Mouse (Mus musculus) heart, postnatal 0 days (tissue): ENCODE measurements at regions not wholly inside any gene's neighbourhood (a gene's known extent, or its start where the extent isn't known, plus 50 kb on each side); places are given as distances from the start of the nearest gene placed in this dataset.

ENCODE experiments used
- ATAC-seq: fragments of 200-750 bp; cut with Nextera tagmentation; 2 replicates; pipeline ENCODE4 v1.8.0; 2017; ENCODE audit warnings: low read depth, moderate number of reproducible peaks, moderate library complexity; ENCODE audit not compliant: insufficient read depth
- DNase-seq: peaks from one replicate; pipeline ENCODE4 v3.0.0-alpha.2; 2016; ENCODE audit warnings: low spot score
- H3K27ac ChIP-seq: fragments of 300-500 bp; sonication (generic); 2 replicates; pipeline ENCODE4 v1.5.1; 2014; ENCODE audit warnings: low read depth, mild to moderate bottlenecking
- H3K27me3 ChIP-seq: fragments of 300-500 bp; sonication (generic); 2 replicates; pipeline ENCODE4 v1.6.1; 2014; ENCODE audit warnings: low read length, mixed read lengths; ENCODE audit not compliant: control insufficient read depth, insufficient read depth
- H3K36me3 ChIP-seq: fragments of 300-500 bp; sonication (generic); replicated peaks from 2 replicates; pipeline ENCODE4 v1.6.1; 2014; ENCODE audit warnings: low read length, mixed read lengths; ENCODE audit not compliant: control insufficient read depth, insufficient read depth
- H3K4me1 ChIP-seq: fragments of 300-500 bp; sonication (generic); 2 replicates; pipeline ENCODE4 v1.6.1; 2014; ENCODE audit warnings: antibody characterized with exemption; ENCODE audit not compliant: control insufficient read depth, insufficient read depth
- H3K4me2 ChIP-seq: fragments of 300-500 bp; sonication (generic); 2 replicates; pipeline ENCODE4 v1.6.1; 2014; ENCODE audit warnings: low read depth, mild to moderate bottlenecking, low read length, moderate library complexity
- H3K4me3 ChIP-seq: fragments of 300-500 bp; sonication (generic); 2 replicates; pipeline ENCODE4 v1.5.1; 2014; ENCODE audit warnings: low read depth, low read length
- H3K9ac ChIP-seq: fragments of 300-500 bp; sonication (generic); replicated peaks from 2 replicates; pipeline ENCODE4 v1.6.1; 2014; ENCODE audit warnings: low read depth, low read length, mixed read lengths
- H3K9me3 ChIP-seq: fragments of 300-500 bp; sonication (generic); replicated peaks from 2 replicates; pipeline ENCODE4 v1.6.1; 2016; ENCODE audit warnings: low read length; ENCODE audit not compliant: control insufficient read depth
- CTCF ChIP-seq: IDR thresholded peaks from 2 replicates; pipeline ENCODE4 v1.5.1; 2016; ENCODE audit warnings: antibody characterized with exemption, control low read depth, low read depth
- EP300 ChIP-seq: IDR thresholded peaks from 2 replicates; pipeline ENCODE4 v1.6.1; 2016; ENCODE audit warnings: antibody characterized with exemption, low read depth
- WGBS: fragments of 180-500 bp; shearing (Covaris S2); extraction: QIAGEN DNeasy Blood & Tissue Kit; methylation state at CpG from one replicate; pipeline ENCODE4 v1.1.7; 2014; 5-methylcytosine and 5-hydroxymethylcytosine counted together

DNA sequence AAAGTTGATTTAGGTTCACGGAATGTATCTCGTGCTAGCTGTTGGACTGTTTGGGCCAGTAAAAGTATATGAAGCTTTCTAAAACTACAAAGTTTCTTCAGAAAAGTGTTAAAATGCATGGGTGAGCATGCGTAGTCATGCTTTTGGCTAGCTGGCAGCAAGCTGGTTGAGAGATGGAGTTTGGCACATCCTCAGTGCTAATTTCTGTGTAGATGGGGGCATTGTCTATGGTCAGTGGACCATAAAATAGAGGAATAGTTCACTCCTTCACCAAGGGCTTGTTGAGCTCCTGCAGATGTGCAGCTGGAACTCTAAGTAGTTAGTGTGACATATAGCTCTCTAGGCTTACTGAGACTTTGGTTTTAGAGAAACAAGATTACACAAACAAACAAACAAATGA lies 107.8 kb downstream of the Btc start:
- DNase-seq: no peak
- 86% methylated on average over 3 of the region's 3 CpGs for WGBS
- H3K4me2 ChIP-seq: no peak overlapping the region

DNA sequence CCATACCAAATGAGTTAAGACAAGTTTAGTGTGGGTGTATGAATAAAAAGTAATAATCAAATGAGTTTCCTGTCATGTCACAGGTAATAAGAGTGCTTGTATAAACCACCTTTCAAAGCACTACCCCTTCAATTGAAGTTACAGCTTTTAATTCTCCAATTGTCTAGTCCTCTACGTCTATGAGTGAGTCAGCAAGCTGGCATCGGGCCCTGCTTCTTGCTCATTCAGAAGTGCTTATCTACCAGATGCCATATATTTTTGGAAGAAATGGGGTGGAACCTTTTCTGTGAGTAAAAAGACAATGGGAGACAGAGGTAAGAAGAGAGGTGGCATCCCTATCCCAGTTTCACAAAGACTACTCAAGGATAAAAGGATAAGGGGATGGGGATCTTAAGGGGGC lies 105.7 kb downstream of the Btc start:
- no peaks in the 10 kb centered on the region for H3K27me3 ChIP-seq
- no peak for DNase-seq
- no peak for ATAC-seq
- H3K9ac ChIP-seq: no peak overlapping the region
- no peak overlapping the region for H3K4me3 ChIP-seq
- TF ChIP-seq EP300 (no peak), CTCF (no peak)
- no peaks in the 10 kb centered on the region for H3K9me3 ChIP-seq
- H3K4me2 ChIP-seq: no peak overlapping the region
- H3K36me3 ChIP-seq: no peaks in the 10 kb centered on the region
- no peaks in the 10 kb centered on the region for H3K4me1 ChIP-seq
- H3K27ac ChIP-seq: no peak overlapping the region
- WGBS: 54% methylated on average over 2 of the region's 2 CpGs

More for the DNA sequence above, 107.8 kb downstream of the Btc start:
- Histone ChIP-seq H3K9ac (no peak overlapping the region), H3K4me3 (no peak overlapping the region), H3K27me3 (no peaks in the 10 kb centered on the region), H3K4me1 (no peaks in the 10 kb centered on the region), H3K36me3 (no peaks in the 10 kb centered on the region), H3K9me3 (no peaks in the 10 kb centered on the region), H3K27ac (no peak overlapping the region)
- no peak for ATAC-seq
- TF ChIP-seq CTCF (no peak), EP300 (no peak)

DNA sequence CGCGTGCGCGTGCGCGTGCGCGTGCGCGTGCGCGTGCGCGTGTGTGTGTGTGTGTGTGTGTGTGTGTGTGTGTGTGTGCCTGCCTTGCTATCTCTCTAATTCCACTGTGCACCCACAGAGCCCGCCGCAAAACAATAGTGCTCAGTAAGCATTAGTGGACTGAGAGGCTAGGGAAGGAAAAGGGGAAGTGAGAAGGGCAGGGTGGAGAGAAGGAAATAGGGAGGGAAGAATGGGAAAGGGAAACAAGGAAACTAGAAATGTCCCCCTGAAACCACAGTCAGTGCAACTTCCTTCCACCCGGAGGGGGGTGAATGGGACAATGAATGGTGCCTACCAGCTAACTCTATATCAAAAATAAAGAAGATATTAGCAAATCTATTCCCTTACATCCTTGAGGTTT lies 100.7 kb downstream of the Btc start:
- no peak for TF ChIP-seq CTCF
- no peak for TF ChIP-seq EP300
- Histone ChIP-seq H3K27ac (no peak overlapping the region), H3K4me1 (no peaks in the 10 kb centered on the region), H3K4me2 (no peak overlapping the region), H3K4me3 (no peak overlapping the region), H3K9me3 (no peaks in the 10 kb centered on the region), H3K9ac (no peak overlapping the region), H3K27me3 (0 out of 2 replicates have a peak, but pooled peaks cover under 1% of the 10 kb centered on the region), H3K36me3 (no peaks in the 10 kb centered on the region)
- DNase-seq (no peak), ATAC-seq (no peak)
- WGBS: 88% methylated on average over 17 of the region's 17 CpGs

DNA sequence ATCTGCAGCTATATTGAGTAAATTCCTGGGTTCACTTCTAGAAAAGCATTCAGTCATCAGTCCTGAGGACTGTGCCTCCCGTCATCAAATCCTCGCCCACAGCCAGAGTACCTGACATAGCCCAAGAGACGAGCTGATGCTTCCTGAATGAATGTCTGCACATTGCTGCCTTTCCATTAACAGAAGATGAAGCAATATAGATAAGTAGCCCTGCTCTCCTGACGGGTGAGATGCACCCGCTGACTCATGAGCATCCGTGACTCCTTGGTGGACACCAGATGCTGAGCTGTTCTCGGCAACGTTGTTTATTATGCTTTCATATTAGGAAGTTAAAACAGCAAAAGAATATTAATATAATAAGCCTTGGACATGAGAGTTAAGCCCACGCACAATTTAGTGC lies 99.9 kb downstream of the Btc start:
- no peak overlapping the region for H3K4me3 ChIP-seq
- 0 out of 2 replicates have a peak, but pooled peaks cover 2% of the 10 kb centered on the region for H3K27me3 ChIP-seq
- H3K9ac ChIP-seq: no peak overlapping the region
- TF ChIP-seq CTCF: no peak
- TF ChIP-seq EP300: no peak
- DNase-seq (no peak), ATAC-seq (no peak)
- WGBS: 64% methylated on average over 9 of the region's 9 CpGs
- H3K36me3 ChIP-seq: no peaks in the 10 kb centered on the region
- H3K27ac ChIP-seq: no peak overlapping the region
- no peaks in the 10 kb centered on the region for H3K9me3 ChIP-seq
- H3K4me2 ChIP-seq: no peak overlapping the region
- H3K4me1 ChIP-seq: no peaks in the 10 kb centered on the region

DNA sequence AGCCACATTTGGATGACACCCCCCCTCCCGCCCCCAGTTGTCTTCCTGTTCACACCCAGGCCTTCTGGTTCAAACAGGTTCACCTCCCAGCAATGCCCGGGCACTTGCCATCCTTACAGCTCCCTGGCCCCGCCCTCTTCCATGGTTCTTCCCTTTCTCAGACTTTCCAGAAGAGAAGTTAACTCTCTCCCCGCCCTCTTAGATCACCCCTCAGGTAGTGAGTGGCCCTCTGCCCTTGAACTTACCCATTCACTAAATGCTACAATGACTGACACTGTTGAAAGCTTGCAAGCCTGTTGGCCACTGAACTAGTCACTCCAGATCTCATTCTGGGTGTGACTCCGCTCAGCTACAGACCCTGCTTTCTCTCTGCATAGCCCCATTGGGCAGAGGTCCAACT lies 99.1 kb downstream of the Btc start:
- H3K9ac ChIP-seq: no peak overlapping the region
- no peak overlapping the region for H3K4me3 ChIP-seq
- H3K4me2 ChIP-seq: no peak overlapping the region
- no peaks in the 10 kb centered on the region for H3K4me1 ChIP-seq
- H3K36me3 ChIP-seq: no peaks in the 10 kb centered on the region
- no peak overlapping the region for H3K27ac ChIP-seq
- ATAC-seq: no peak
- WGBS: 68% methylated on average over 5 of the region's 5 CpGs
- DNase-seq: no peak
- no peaks in the 10 kb centered on the region for H3K9me3 ChIP-seq
- TF ChIP-seq EP300: no peak
- TF ChIP-seq CTCF: no peak
- H3K27me3 ChIP-seq: 0 out of 2 replicates have a peak, but pooled peaks cover 2% of the 10 kb centered on the region

DNA sequence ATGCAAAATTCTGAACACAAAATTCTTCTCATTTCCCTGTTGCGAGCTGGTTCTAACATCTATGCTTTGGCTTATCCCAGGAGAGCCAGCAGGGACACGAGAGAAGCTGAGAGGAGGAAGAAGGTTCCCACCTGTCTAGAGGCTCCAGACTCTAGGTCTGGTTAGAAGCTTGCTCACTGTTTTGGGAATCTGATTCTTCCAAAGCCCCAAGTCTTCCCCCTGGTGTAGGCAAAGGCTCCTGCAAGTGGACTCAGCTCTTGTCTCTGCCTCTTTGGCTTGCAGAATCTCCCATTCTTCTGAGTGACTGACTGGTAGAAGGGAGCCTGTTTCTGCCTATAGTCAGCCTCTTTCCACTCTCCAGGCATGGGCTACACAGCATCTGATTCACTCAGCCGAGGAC lies 95.8 kb downstream of the Btc start:
- ATAC-seq (no peak), DNase-seq (peak; percentile 7)
- Histone ChIP-seq H3K4me1 (no peaks in the 10 kb centered on the region), H3K4me3 (no peak overlapping the region), H3K4me2 (no peak overlapping the region), H3K27me3 (0 out of 2 replicates have a peak, but pooled peaks cover 2% of the 10 kb centered on the region), H3K36me3 (no peaks in the 10 kb centered on the region), H3K27ac (no peak overlapping the region), H3K9me3 (no peaks in the 10 kb centered on the region), H3K9ac (no peak overlapping the region)
- 0 out of 2 replicates have a peak, but pooled peaks have one; percentile 9 for TF ChIP-seq CTCF
- TF ChIP-seq EP300: no peak
- 64% methylated on average over 3 of the region's 3 CpGs for WGBS
